Mouse (Mus musculus): ENCODE measurements around the gene Rpl7a. TPM values are rescaled to one million over a fixed set of nuclear protein-coding genes. Genes with fewer than 3 reads are reported as not detected.

Gene Rpl7a
- polyA plus RNA-seq, 2 experiments from 2014 or later: 720 to 1,212 TPM

- ATAC-seq: no peak
These were observed 46.4 kb downstream of the Rpl7a start for GRCm38 (mm10) chr2:26956811-26957487.

- no peak for ATAC-seq
These were observed 46.9 kb downstream of the Rpl7a start for GRCm38 (mm10) chr2:26957488-26957859.

- no peak for ATAC-seq
These were observed 50.2 kb downstream of the Rpl7a start for GRCm38 (mm10) chr2:26960756-26961155.

Other genes starting within 250 kb of the Rpl7a start
- under 1 TPM; 0.89 to 0.96 TPM for gene Lcn4, start 239.5 kb upstream of the Rpl7a start, polyA plus RNA-seq (2017; shearing (Covaris generic))
- gene Abo, start 45.8 kb upstream of the Rpl7a start, polyA plus RNA-seq (2017; shearing (Covaris generic)): not detected
- gene Surf6, start 7.9 kb upstream of the Rpl7a start, polyA plus RNA-seq (2017; shearing (Covaris generic)): 10 to 100 TPM; 17.5 to 25.5 TPM
- 10 to 100 TPM; 10.3 to 11.3 TPM for gene Med22, start 87 bp upstream of the Rpl7a start, polyA plus RNA-seq (2017; shearing (Covaris generic))
- gene Surf2, start 5.6 kb downstream of the Rpl7a start, polyA plus RNA-seq (2017; shearing (Covaris generic)): 10 to 100 TPM; 41.8 to 46.6 TPM
- 100 to 1,000 TPM; 115 to 121 TPM for gene Surf1, start 5.8 kb downstream of the Rpl7a start, polyA plus RNA-seq (2017; shearing (Covaris generic))
- 10 to 100 TPM; 75.1 to 87.6 TPM for gene Surf4, start 23.2 kb downstream of the Rpl7a start, polyA plus RNA-seq (2017; shearing (Covaris generic))
- under 1 TPM; 0.28 to 0.50 TPM for gene Stkld1, start 23.3 kb downstream of the Rpl7a start, polyA plus RNA-seq (2017; shearing (Covaris generic))
- 10 to 100 TPM; 45.0 to 50.3 TPM for gene Rexo4, start 53.6 kb downstream of the Rpl7a start, polyA plus RNA-seq (2017; shearing (Covaris generic))
- gene Adamts13, start 62.7 kb downstream of the Rpl7a start, polyA plus RNA-seq (2017; shearing (Covaris generic)): not detected
- gene Cacfd1, start 99.2 kb downstream of the Rpl7a start, polyA plus RNA-seq (2017; shearing (Covaris generic)): 10 to 100 TPM; 16.9 to 19.1 TPM
- 1 to 10 TPM; 2.1 to 3.2 TPM for gene Slc2a6, start 117.2 kb downstream of the Rpl7a start, polyA plus RNA-seq (2017; shearing (Covaris generic))
- gene Mymk, start 161.4 kb downstream of the Rpl7a start, polyA plus RNA-seq (2017; shearing (Covaris generic)): not detected
- not detected for gene Adamtsl2, start 168.6 kb downstream of the Rpl7a start, polyA plus RNA-seq (2017; shearing (Covaris generic))
- not detected for gene Fam163b, start 231.7 kb downstream of the Rpl7a start, polyA plus RNA-seq (2017; shearing (Covaris generic))